Mouse (Mus musculus): ENCODE measurements around the gene 1700003F12Rik. TPM values are rescaled to one million over a fixed set of nuclear protein-coding genes. Genes with fewer than 3 reads are reported as not detected.

Gene 1700003F12Rik
- polyA plus RNA-seq, 1 experiment from 2014 or later: 0.71 TPM

DNA sequence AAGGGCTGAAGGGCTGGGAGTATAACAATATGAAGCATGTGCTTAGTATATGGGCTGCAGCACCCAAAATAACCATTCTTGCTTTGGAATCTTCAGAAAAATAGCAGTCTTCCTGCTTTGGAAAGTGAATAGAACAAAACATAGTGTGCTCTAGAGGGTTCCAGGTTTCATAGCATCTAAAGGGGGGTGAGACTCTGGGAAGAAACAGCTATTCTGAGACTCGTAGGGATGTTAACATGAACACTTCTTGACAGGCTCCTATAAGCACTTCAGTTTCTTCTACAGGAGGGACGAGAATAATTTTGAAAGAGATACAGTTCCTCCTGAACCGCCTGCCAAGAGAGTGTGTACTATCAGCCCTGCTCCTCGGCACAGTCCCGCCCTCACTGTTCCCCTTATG is 29.5 kb upstream of the 1700003F12Rik start:
- no peaks in the 10 kb centered on the region for H3K9me3 ChIP-seq (replicated peaks; ENCODE audit: control insufficient read depth, low read length)
- H3K4me3 ChIP-seq (ENCODE audit: low read length): no peak overlapping the region
- H3K36me3 ChIP-seq (ENCODE audit: control insufficient read depth, insufficient read depth): peaks cover 21% of the 10 kb centered on the region
- no peaks in the 10 kb centered on the region for H3K27me3 ChIP-seq (ENCODE audit: control insufficient read depth, insufficient read depth, low read length)
- no peak for ATAC-seq (replicated peaks; ENCODE audit: extremely low read depth, insufficient read depth, low FRiP score)
- no peaks in the 10 kb centered on the region; the same call in 1 of the 2 replicates for H3K4me1 ChIP-seq (ENCODE audit: control insufficient read depth, insufficient read depth, low read length)
- 66% methylated on average over 5 of the region's 5 CpGs for WGBS
- H3K9ac ChIP-seq (ENCODE audit: low read length): no peak overlapping the region
- H3K4me2 ChIP-seq (ENCODE audit: low read depth, low read length): no peak overlapping the region
- no peak overlapping the region for H3K27ac ChIP-seq (ENCODE audit: low read length)

DNA sequence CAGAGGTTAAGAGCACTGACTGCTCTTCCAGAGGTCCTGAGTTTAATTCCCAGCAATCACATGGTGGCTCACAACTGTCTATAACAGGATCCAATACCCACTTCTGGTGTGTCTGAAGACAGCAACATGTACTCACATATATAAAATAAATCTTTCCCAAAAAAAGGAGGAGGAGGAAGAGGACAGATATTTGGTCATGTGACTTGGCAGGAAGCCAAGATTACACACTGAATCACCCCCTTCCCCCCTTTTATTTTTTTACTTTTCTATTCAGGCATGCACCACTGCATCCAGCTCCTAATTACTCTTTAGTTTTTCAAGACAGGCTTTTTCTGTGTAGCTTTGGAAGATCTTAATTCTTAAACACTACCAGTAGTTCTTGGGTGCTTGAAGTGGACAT is 25.4 kb upstream of the 1700003F12Rik start:
- Histone ChIP-seq H3K27me3 (ENCODE audit: control insufficient read depth, insufficient read depth, low read length) (no peaks in the 10 kb centered on the region), H3K9me3 (replicated peaks; ENCODE audit: control insufficient read depth, low read length) (no peaks in the 10 kb centered on the region), H3K9ac (ENCODE audit: low read length) (no peak overlapping the region), H3K27ac (ENCODE audit: low read length) (no peak overlapping the region), H3K4me1 (ENCODE audit: control insufficient read depth, insufficient read depth, low read length) (peaks cover 2% of the 10 kb centered on the region; the same call in 1 of the 2 replicates), H3K4me2 (ENCODE audit: low read depth, low read length) (no peak overlapping the region), H3K4me3 (ENCODE audit: low read length) (no peak overlapping the region), H3K36me3 (ENCODE audit: control insufficient read depth, insufficient read depth) (peaks cover 27% of the 10 kb centered on the region)
- ATAC-seq (replicated peaks; ENCODE audit: extremely low read depth, insufficient read depth, low FRiP score): no peak

DNA sequence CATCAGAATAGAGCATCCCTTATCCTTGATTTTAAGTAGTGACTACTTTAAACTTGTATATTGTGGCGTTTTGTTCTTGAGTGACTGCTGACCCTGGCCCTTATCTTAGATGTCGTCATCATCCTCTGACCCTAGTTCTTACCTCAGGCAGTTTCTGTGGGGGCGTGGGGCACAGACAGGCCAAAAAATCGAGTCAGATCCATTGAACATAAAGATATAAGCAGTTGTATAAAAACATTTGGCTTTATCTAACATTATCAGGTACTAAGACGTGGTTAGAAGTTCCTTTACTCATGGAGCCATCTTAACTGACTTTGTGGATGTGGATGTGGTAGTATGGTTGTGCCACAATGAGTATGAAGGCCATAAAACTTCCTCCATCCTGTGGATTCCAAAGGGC is 24.6 kb upstream of the 1700003F12Rik start:
- ATAC-seq (replicated peaks; ENCODE audit: extremely low read depth, insufficient read depth, low FRiP score): no peak
- H3K27ac ChIP-seq (ENCODE audit: low read length): no peak overlapping the region
- no peak overlapping the region for H3K9ac ChIP-seq (ENCODE audit: low read length)
- H3K9me3 ChIP-seq (replicated peaks; ENCODE audit: control insufficient read depth, low read length): no peaks in the 10 kb centered on the region
- H3K4me2 ChIP-seq (ENCODE audit: low read depth, low read length): no peak overlapping the region
- H3K4me1 ChIP-seq (ENCODE audit: control insufficient read depth, insufficient read depth, low read length): peaks cover 5% of the 10 kb centered on the region; the same call in 1 of the 2 replicates
- peaks cover 24% of the 10 kb centered on the region for H3K36me3 ChIP-seq (ENCODE audit: control insufficient read depth, insufficient read depth)
- no peaks in the 10 kb centered on the region for H3K27me3 ChIP-seq (ENCODE audit: control insufficient read depth, insufficient read depth, low read length)
- H3K4me3 ChIP-seq (ENCODE audit: low read length): no peak overlapping the region
- WGBS: 78% methylated on average over 5 of the region's 5 CpGs

DNA sequence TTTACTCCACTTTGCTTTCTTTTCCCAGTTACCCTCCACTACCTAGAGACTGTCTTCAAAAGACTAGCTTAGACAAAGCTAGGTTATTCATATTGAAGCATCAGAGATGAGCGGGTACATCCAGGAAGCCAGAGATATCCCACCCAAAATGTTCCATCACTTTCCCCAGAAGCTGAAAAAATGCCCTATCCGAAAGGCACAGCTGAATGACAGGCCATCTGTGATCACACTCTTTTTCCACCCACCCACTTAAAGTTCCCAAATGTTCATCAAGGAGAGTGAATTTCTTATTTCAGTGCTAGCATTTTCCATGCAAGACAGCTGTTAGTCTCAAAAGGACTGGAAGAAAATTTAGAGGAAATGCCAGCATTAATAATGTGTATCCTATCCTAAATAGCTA is 21.6 kb upstream of the 1700003F12Rik start:
- peaks cover 5% of the 10 kb centered on the region; the same call in 1 of the 2 replicates for H3K4me1 ChIP-seq (ENCODE audit: control insufficient read depth, insufficient read depth, low read length)
- no peak overlapping the region for H3K27ac ChIP-seq (ENCODE audit: low read length)
- H3K9me3 ChIP-seq (replicated peaks; ENCODE audit: control insufficient read depth, low read length): no peaks in the 10 kb centered on the region
- peaks cover 24% of the 10 kb centered on the region for H3K36me3 ChIP-seq (ENCODE audit: control insufficient read depth, insufficient read depth)
- H3K27me3 ChIP-seq (ENCODE audit: control insufficient read depth, insufficient read depth, low read length): no peaks in the 10 kb centered on the region
- H3K9ac ChIP-seq (ENCODE audit: low read length): no peak overlapping the region
- 86% methylated on average over 2 of the region's 2 CpGs for WGBS
- ATAC-seq (replicated peaks; ENCODE audit: extremely low read depth, insufficient read depth, low FRiP score): no peak
- H3K4me2 ChIP-seq (ENCODE audit: low read depth, low read length): no peak overlapping the region
- H3K4me3 ChIP-seq (ENCODE audit: low read length): no peak overlapping the region

DNA sequence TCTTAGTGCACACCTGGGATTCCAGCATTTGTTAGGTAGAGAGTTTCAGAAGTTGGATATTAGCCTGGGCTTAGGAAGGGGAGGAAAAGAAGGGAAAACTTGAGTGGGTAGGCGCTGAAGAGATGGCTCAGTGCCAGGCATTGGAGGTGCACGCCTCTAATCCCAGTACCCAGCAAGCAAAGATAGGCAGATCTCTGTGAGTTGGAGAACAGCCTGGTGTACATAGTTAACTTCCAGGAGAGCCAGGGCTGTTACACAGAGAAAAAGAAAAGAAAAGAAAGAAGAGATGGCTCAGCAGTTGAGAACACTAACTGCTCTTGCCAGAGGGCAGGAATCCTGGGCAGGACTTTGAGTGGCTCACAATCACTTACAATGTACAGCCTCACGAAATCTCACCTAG is 20.4 kb upstream of the 1700003F12Rik start:
- Histone ChIP-seq H3K36me3 (ENCODE audit: control insufficient read depth, insufficient read depth) (peaks cover 33% of the 10 kb centered on the region), H3K9me3 (replicated peaks; ENCODE audit: control insufficient read depth, low read length) (no peaks in the 10 kb centered on the region), H3K27me3 (ENCODE audit: control insufficient read depth, insufficient read depth, low read length) (no peaks in the 10 kb centered on the region), H3K4me1 (ENCODE audit: control insufficient read depth, insufficient read depth, low read length) (peaks cover 5% of the 10 kb centered on the region; the same call in 1 of the 2 replicates), H3K9ac (ENCODE audit: low read length) (no peak overlapping the region), H3K27ac (ENCODE audit: low read length) (no peak overlapping the region), H3K4me2 (ENCODE audit: low read depth, low read length) (no peak overlapping the region), H3K4me3 (ENCODE audit: low read length) (no peak overlapping the region)
- 50% methylated on average over 3 of the region's 3 CpGs for WGBS
- no peak for ATAC-seq (replicated peaks; ENCODE audit: extremely low read depth, insufficient read depth, low FRiP score)

DNA sequence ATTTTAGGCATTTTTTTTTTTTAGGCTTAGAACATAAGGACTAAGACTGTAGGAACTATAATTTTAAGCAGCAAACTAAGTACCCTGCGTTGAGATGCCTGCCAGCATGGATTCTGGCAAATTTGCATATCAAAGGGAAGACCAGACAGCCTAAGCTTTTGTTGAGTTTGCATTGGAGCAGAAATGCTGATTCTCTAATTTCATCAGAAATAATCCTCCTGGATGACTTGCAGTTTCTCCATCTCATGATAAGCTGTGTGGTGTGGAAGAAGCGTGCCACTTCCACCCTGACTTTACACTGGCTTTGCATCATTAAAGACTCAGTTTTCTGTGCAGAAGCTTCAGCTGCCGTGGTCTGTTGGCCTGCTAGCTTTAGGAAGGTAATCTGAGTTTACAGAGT is 14.0 kb upstream of the 1700003F12Rik start:
- H3K4me2 ChIP-seq (ENCODE audit: low read depth, low read length): no peak overlapping the region
- 60% methylated on average over 3 of the region's 3 CpGs for WGBS
- ATAC-seq (replicated peaks; ENCODE audit: extremely low read depth, insufficient read depth, low FRiP score): no peak

DNA sequence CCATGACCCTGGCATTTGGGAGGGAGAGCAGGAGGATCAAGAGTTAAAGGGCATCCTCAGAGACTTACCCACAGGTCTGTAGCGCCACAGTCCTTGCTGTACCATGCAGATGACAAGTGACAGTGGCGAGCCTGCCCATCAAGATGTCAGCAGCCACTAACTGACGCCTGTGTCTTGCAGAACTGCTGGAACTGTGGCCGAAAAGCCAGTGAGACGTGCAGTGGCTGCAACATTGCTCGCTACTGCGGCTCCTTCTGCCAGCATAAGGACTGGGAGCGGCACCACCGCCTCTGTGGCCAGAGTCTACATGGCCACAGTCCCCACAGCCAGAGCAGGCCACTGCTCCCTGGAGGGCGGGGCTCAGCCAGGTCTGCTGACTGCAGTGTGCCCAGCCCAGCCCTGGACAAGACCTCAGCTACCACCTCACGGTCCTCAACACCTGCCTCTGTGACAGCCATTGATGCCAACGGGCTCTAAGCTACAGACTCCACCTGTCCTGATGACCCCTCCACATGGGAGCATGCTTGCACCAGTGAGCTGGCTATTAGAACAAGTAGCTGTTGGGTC is 12.1 kb upstream of the 1700003F12Rik start:
- Histone ChIP-seq H3K9ac (ENCODE audit: low read length) (no peak overlapping the region), H3K4me1 (ENCODE audit: control insufficient read depth, insufficient read depth, low read length) (peaks cover 16% of the 10 kb centered on the region), H3K9me3 (replicated peaks; ENCODE audit: control insufficient read depth, low read length) (no peaks in the 10 kb centered on the region), H3K27ac (ENCODE audit: low read length) (peak overlapping the region; percentile 16; the same call in 1 of the 2 replicates), H3K36me3 (ENCODE audit: control insufficient read depth, insufficient read depth) (peaks cover 30% of the 10 kb centered on the region), H3K27me3 (ENCODE audit: control insufficient read depth, insufficient read depth, low read length) (no peaks in the 10 kb centered on the region), H3K4me2 (ENCODE audit: low read depth, low read length) (no peak overlapping the region), H3K4me3 (ENCODE audit: low read length) (no peak overlapping the region)
- 63% methylated on average over 12 of the region's 12 CpGs for WGBS
- ATAC-seq (replicated peaks; ENCODE audit: extremely low read depth, insufficient read depth, low FRiP score): peak; percentile 65; the same call in 1 of the 2 replicates

More for the DNA sequence above, 14.0 kb upstream of the 1700003F12Rik start:
- H3K27ac ChIP-seq (ENCODE audit: low read length): no peak overlapping the region
- H3K27me3 ChIP-seq (ENCODE audit: control insufficient read depth, insufficient read depth, low read length): no peaks in the 10 kb centered on the region
- peaks cover 6% of the 10 kb centered on the region for H3K4me1 ChIP-seq (ENCODE audit: control insufficient read depth, insufficient read depth, low read length)
- H3K36me3 ChIP-seq (ENCODE audit: control insufficient read depth, insufficient read depth): peaks cover 40% of the 10 kb centered on the region
- H3K9me3 ChIP-seq (replicated peaks; ENCODE audit: control insufficient read depth, low read length): no peaks in the 10 kb centered on the region
- H3K4me3 ChIP-seq (ENCODE audit: low read length): no peak overlapping the region
- H3K9ac ChIP-seq (ENCODE audit: low read length): no peak overlapping the region

DNA sequence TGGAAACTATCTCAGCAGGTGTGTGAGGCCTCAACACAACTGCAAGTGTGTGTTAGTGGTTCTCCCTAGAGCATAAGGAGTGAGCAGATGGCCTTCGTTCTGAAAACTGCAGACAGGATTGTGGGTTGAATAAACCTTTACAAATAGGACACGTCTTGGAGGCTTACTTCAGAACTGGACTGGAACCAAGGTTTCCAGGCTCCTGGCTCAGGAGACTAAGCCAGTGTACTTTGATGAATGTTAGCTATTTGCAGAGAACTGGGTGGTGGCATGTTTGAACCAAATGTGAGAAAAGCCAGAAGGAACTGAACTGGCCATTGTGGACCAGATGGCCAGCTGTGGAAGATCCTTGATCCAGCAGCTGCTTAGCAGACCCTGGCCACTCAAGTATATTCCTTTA is 8.6 kb upstream of the 1700003F12Rik start:
- Histone ChIP-seq H3K27ac (ENCODE audit: low read length) (no peak overlapping the region), H3K4me3 (ENCODE audit: low read length) (no peak overlapping the region), H3K27me3 (ENCODE audit: control insufficient read depth, insufficient read depth, low read length) (no peaks in the 10 kb centered on the region), H3K4me1 (ENCODE audit: control insufficient read depth, insufficient read depth, low read length) (peaks cover 16% of the 10 kb centered on the region), H3K9me3 (replicated peaks; ENCODE audit: control insufficient read depth, low read length) (peaks cover 5% of the 10 kb centered on the region), H3K4me2 (ENCODE audit: low read depth, low read length) (no peak overlapping the region), H3K36me3 (ENCODE audit: control insufficient read depth, insufficient read depth) (peaks cover 15% of the 10 kb centered on the region), H3K9ac (ENCODE audit: low read length) (no peak overlapping the region)
- ATAC-seq (replicated peaks; ENCODE audit: extremely low read depth, insufficient read depth, low FRiP score): no peak
- WGBS: 44% methylated on average over 2 of the region's 2 CpGs

DNA sequence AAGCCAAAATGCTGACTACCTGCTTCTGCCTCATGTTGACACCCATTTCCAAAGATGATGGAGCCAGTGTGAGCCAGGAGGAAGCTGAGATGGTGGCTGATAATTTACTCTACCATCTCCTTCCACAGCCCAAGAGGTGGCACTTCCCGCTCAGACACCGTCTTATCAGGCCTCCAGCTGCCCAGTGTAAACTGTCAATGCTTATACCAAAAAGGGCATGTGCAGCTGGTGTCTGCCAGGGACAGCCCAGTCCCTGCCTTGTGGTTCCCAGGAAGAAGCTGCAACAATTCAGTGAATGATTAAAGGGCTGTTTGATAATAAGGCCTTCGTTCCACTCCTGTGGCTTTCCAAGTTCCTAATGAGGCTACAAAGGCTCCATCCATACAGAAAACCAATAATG is 8.2 kb upstream of the 1700003F12Rik start:
- no peak overlapping the region for H3K9ac ChIP-seq (ENCODE audit: low read length)
- no peak overlapping the region for H3K4me2 ChIP-seq (ENCODE audit: low read depth, low read length)
- no peak overlapping the region for H3K27ac ChIP-seq (ENCODE audit: low read length)
- peaks cover 16% of the 10 kb centered on the region for H3K4me1 ChIP-seq (ENCODE audit: control insufficient read depth, insufficient read depth, low read length)
- H3K36me3 ChIP-seq (ENCODE audit: control insufficient read depth, insufficient read depth): peaks cover 13% of the 10 kb centered on the region
- WGBS: 32% methylated on average over 3 of the region's 3 CpGs
- no peak overlapping the region for H3K4me3 ChIP-seq (ENCODE audit: low read length)
- ATAC-seq (replicated peaks; ENCODE audit: extremely low read depth, insufficient read depth, low FRiP score): no peak
- peaks cover 5% of the 10 kb centered on the region for H3K9me3 ChIP-seq (replicated peaks; ENCODE audit: control insufficient read depth, low read length)
- no peaks in the 10 kb centered on the region for H3K27me3 ChIP-seq (ENCODE audit: control insufficient read depth, insufficient read depth, low read length)

Measured in heart, embryonic 16.5 days (tissue).